Mouse (Mus musculus) stomach, embryonic 15.5 days (tissue): ENCODE measurements around the gene Fam69a. TPM values are rescaled to one million over a fixed set of nuclear protein-coding genes. Genes with fewer than 3 reads are reported as not detected.
"Not testable (repeated sequence)": the region's sequence is repeated elsewhere in the genome, so short reads cannot be mapped to it uniquely, and the experiment has no call there.

Source experiments
- ATAC-seq: fragments of 200-750 bp; cut with Nextera tagmentation; 2 replicates; pipeline ENCODE4 v1.8.0; 2017; ENCODE audit warnings: low read depth, moderate number of reproducible peaks, moderate TSS enrichment; ENCODE audit not compliant: insufficient read depth, low FRiP score
- H3K27ac ChIP-seq: fragments of 300-500 bp; sonication (generic); 2 replicates; pipeline ENCODE4 v1.5.1; 2015; ENCODE audit warnings: mild to moderate bottlenecking, inconsistent platforms
- H3K27me3 ChIP-seq: fragments of 300-500 bp; sonication (generic); replicated peaks from 2 replicates; pipeline ENCODE4 v1.6.1; 2015; ENCODE audit warnings: inconsistent platforms
- H3K36me3 ChIP-seq: fragments of 300-500 bp; sonication (generic); 2 replicates; pipeline ENCODE4 v1.6.1; 2015; ENCODE audit warnings: inconsistent platforms
- H3K4me1 ChIP-seq: fragments of 300-500 bp; sonication (generic); 2 replicates; pipeline ENCODE4 v1.6.1; 2015; ENCODE audit warnings: inconsistent platforms
- H3K4me2 ChIP-seq: fragments of 300-500 bp; sonication (generic); 2 replicates; pipeline ENCODE4 v1.6.1; 2015; ENCODE audit warnings: mild to moderate bottlenecking, inconsistent platforms
- H3K4me3 ChIP-seq: fragments of 300-500 bp; sonication (generic); replicated peaks from 2 replicates; pipeline ENCODE4 v1.5.1; 2015; ENCODE audit warnings: inconsistent platforms
- H3K9ac ChIP-seq: fragments of 300-500 bp; sonication (generic); 2 replicates; pipeline ENCODE4 v1.6.1; 2015; ENCODE audit warnings: inconsistent platforms
- H3K9me3 ChIP-seq: fragments of 300-500 bp; sonication (generic); 2 replicates; pipeline ENCODE4 v1.6.1; 2016; ENCODE audit warnings: inconsistent platforms
- WGBS: fragments of 180-500 bp; shearing (Covaris S2); methylation state at CpG from one replicate; pipeline ENCODE4 v1.1.7; 2015; 5-methylcytosine and 5-hydroxymethylcytosine counted together
- polyA plus RNA-seq: library from polyadenylated mRNA; unstranded; fragments of >200 nt; fragmentation: Nextera tagmentation; extraction: Ambion mirVana; gene quantifications from 2 replicates; pipeline ENCODE4 v1.2.1, GENCODE M21; 2015

The Fam69a gene
- polyA plus RNA-seq, 1 experiment from 2014 or later: 24.1 TPM

DNA sequence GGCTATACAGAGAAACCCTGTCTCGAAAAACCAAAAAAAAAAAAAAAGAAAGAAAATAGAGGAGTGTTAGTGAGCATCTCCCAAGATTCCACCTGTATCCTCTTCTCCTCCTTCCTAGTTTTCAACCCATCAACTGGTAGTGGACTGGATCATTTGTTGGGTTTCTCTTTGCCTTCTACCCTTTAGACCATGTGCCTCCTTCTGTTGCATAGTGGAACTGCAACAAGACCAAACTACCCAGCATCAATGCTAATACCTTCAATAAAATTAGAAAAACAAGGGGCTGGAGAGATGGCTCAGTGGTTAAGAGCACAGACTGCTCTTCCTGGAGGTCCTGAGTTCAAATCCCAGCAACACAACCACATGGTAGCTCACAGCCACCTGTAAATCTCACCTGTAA lies 95.4 kb downstream of the Fam69a start:
- not testable (repeated sequence) for H3K27me3 ChIP-seq, ATAC-seq, H3K27ac ChIP-seq, H3K4me2 ChIP-seq, H3K9me3 ChIP-seq, H3K4me1 ChIP-seq, H3K36me3 ChIP-seq, H3K9ac ChIP-seq, H3K4me3 ChIP-seq
- WGBS: no CpG with 5 or more reads among the region's 1 CpGs

DNA sequence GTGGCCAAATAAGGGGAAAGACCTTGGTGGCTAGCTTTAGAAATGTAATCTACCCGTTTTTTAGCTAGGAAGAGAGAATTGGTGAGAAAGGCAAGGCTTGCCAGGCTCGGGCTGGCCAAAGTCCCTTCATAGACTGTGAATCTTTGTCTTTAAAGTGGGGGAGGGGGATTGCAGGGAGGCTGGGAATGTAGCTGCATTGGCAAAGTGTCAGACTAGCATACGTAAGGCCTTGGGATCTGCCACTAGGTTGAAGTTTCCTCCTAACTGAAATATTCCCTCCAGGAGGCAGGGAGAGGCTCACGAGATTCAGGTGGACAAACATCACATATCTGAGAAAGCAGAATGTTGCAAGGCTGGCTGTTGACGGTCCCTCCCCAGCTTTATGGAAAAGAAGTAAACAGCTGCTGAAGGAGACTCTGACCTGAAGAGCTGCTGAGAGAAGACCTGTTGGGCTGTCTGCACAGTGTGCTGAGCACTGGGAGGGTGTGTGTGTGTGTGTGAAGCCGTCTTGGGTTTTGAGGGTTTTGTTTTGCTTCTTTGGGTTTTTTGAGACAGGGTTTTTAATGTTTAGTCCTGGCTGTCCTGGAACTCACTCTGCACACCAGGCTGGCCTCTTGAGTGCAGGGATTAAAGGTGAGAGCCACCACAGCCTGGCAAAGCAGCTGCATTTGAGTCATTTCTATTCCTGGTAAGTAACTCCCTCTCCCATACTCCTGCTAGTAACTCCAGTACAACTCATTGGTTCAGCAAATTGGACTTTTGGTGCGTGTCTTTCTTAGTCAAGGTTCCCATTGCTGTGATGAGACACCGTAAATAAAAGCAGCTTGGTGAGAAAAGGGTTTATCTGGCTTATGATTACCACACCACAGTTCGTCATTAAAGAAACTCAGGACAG lies 96.6 kb downstream of the Fam69a start:
- H3K4me2 ChIP-seq: no peak overlapping the region
- WGBS: 50% methylated on average over 9 of the region's 9 CpGs
- H3K27me3 ChIP-seq: no peaks in the 10 kb centered on the region
- 0 out of 2 replicates have a peak, but pooled peaks cover 5% of the 10 kb centered on the region for H3K4me1 ChIP-seq
- H3K9me3 ChIP-seq: no peaks in the 10 kb centered on the region
- H3K9ac ChIP-seq: no peak overlapping the region
- ATAC-seq: no peak; the same call in 1 of the 2 replicates
- H3K4me3 ChIP-seq: no peak overlapping the region
- no peak overlapping the region for H3K27ac ChIP-seq
- no peaks in the 10 kb centered on the region for H3K36me3 ChIP-seq

DNA sequence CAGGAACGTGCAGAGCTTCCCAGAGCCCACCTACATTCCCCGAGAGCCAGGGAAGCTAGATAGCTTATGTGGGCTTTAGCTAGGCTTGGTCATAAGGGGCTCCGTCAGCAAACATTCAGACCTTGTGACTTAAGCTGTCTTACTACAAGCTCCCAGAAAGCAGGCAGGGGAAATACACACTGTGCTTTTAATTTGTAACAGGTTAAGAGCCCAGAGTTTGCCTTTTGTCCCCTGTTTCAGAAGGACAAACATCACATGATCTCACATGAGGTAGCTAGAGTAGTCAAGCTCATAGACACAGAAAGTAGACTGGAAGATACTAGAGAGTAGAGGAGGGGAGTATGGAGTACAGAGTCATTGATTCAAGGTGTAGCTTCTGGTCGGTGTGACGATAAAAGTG lies 106.2 kb downstream of the Fam69a start:
- no peak overlapping the region for H3K4me3 ChIP-seq
- no peak overlapping the region for H3K4me2 ChIP-seq
- WGBS: 63% methylated on average over 5 of the region's 5 CpGs
- H3K9me3 ChIP-seq: no peaks in the 10 kb centered on the region
- no peaks in the 10 kb centered on the region for H3K27me3 ChIP-seq
- H3K27ac ChIP-seq: no peak overlapping the region
- H3K36me3 ChIP-seq: no peaks in the 10 kb centered on the region
- ATAC-seq: no peak; the same call in 1 of the 2 replicates
- no peak overlapping the region for H3K9ac ChIP-seq
- H3K4me1 ChIP-seq: no peaks in the 10 kb centered on the region

DNA sequence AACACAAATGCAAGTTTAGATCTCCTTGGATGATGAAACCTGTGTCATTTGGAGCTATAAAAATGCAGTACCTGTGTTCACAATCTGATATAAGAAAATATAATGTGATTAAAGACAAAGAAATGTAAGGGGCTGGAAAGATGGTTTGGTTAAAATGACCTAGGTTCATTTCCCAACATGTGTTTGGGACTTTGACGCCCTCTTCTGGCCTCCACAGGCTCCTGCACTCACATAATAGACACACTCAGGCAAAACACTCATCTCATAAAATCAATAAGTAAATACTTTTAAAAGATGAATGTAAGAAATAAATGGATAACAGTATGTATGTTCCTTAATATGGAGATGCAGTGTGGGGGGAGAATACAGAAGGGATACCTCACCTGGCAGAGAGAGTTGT lies 109.8 kb downstream of the Fam69a start:
- no peaks in the 10 kb centered on the region for H3K27me3 ChIP-seq
- ATAC-seq: no peak
- no peaks in the 10 kb centered on the region for H3K36me3 ChIP-seq
- no peaks in the 10 kb centered on the region for H3K9me3 ChIP-seq
- WGBS: 72% methylated on average over 1 of the region's 1 CpGs
- no peak overlapping the region for H3K9ac ChIP-seq
- no peak overlapping the region for H3K27ac ChIP-seq
- no peak overlapping the region for H3K4me2 ChIP-seq
- H3K4me1 ChIP-seq: peaks cover 5% of the 10 kb centered on the region; the same call in 1 of the 2 replicates
- no peak overlapping the region for H3K4me3 ChIP-seq

DNA sequence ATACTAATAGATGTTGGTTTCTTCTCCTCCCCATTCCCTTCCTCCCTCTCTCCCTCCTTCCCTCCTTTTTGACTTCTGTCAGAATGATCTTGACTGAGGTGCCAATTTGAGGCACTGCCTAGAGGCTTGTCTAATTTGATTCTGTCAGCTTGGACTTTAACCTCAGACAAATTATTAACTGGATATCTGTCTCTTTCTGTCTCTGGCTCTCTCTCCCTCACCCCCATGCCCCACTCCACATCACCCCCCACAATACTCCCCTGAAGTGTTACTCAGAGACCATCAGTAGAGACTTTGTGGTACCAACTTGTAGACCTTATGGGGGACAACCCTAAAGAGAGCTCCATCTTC lies 111.6 kb downstream of the Fam69a start:
- no peaks in the 10 kb centered on the region for H3K36me3 ChIP-seq
- H3K4me1 ChIP-seq: peaks cover 5% of the 10 kb centered on the region; the same call in 1 of the 2 replicates
- no peaks in the 10 kb centered on the region for H3K27me3 ChIP-seq
- no peak for ATAC-seq
- no peak overlapping the region for H3K4me2 ChIP-seq
- no peak overlapping the region for H3K4me3 ChIP-seq
- H3K27ac ChIP-seq: no peak overlapping the region
- H3K9me3 ChIP-seq: no peaks in the 10 kb centered on the region
- H3K9ac ChIP-seq: no peak overlapping the region

DNA sequence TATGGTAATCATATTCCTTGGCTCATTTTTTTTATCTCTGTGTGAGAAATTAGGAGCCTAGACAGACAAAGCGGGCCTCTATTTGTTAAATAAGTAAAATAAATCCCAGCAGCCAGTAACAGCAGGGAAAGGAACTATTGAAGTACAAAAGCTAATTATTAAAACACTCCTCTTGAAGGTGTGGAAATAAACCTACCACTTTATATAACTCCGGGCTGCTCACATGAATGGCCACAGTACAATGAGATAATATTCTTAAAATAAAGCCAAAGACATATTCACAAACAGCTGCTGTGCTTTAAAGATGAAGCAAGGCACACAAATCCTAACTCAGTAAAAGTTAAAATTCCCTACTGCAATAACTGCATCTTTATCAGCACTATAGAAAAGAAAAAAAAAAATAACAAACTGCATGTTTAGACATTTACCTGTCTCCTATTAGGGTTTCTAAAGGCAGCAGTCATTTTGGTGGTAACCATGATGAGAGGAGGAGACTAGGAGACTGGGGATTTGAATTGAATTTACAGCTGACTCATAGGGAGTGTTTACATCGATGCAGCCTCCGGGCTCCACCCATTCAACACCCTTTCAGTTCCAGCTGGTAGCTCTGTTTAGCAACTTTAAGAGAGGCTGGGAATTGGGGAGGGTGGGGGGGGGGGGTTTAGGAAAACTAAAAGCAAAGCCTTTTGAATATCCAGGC lies 112.2 kb downstream of the Fam69a start, which contains the start of gene Evi5:
Gene Evi5, minus strand, starts transcription at position 547 of the 700 bp plus-strand sequence.
- no peak within 1 kb of the TSS for H3K4me2 ChIP-seq
- H3K27ac ChIP-seq: peak within 1 kb of the TSS; percentile 63
- peaks cover 5% of the 10 kb centered on the region; the same call in 1 of the 2 replicates for H3K4me1 ChIP-seq
- H3K9ac ChIP-seq: no peak within 1 kb of the TSS
- H3K36me3 ChIP-seq: no peaks in the 10 kb centered on the region
- no peaks in the 10 kb centered on the region for H3K27me3 ChIP-seq
- H3K4me3 ChIP-seq: peak within 1 kb of the TSS; percentile 8; the same call in 1 of the 2 replicates
- ATAC-seq: peak; percentile 75; the same call in 1 of the 2 replicates
- WGBS: 29% methylated on average over 4 of the region's 4 CpGs
- H3K9me3 ChIP-seq: no peaks in the 10 kb centered on the region

DNA sequence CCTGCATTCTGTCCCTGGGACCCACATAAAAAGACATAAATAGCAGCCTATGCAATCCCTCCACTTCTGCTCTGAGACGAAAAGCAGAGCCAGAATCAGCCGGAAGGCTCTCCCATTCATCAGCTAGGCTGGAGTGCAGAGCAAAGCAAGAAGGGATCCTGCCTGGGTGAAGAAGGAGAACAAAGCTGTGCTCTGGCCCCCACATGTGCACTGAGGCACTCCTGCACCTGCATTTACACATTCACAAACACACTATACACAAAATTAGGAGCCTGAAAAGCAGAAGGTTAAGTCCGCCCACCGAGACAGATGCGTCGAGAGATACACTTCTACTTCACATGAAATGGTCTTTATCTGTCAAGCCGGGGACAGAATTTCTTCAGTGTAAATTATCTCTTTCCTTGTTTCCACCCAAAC lies 113.0 kb downstream of the Fam69a start:
- Histone ChIP-seq H3K4me2 (no peak overlapping the region), H3K36me3 (no peaks in the 10 kb centered on the region), H3K4me1 (peaks cover 5% of the 10 kb centered on the region; the same call in 1 of the 2 replicates), H3K27me3 (no peaks in the 10 kb centered on the region), H3K27ac (peak overlapping the region; percentile 63), H3K4me3 (peak overlapping the region; percentile 8; the same call in 1 of the 2 replicates), H3K9ac (no peak overlapping the region), H3K9me3 (no peaks in the 10 kb centered on the region)
- ATAC-seq: peak; percentile 11; the same call in 1 of the 2 replicates
- 36% methylated on average over 7 of the region's 7 CpGs for WGBS

DNA sequence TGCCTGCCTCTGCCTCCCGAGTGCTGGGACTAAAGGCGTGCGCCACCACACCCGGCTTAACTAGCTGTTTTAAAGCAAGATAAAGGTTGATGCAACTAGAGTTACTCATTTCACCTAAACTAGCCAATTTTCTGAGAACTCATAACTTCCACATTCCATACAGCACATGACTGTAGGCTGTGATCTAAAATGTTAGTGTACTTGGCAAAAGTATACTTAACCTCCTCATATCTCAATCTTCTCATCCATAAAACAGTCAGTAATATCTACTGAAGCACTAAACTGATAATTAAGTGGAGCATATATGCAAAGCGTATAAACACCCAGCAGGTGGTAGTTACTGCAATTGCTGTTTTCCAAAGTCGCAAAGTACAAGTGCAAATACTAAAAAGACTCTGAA lies 113.6 kb downstream of the Fam69a start:
- Histone ChIP-seq H3K9ac (no peak overlapping the region), H3K36me3 (no peaks in the 10 kb centered on the region), H3K4me2 (no peak overlapping the region), H3K4me1 (peaks cover 5% of the 10 kb centered on the region; the same call in 1 of the 2 replicates), H3K27ac (peak overlapping the region; percentile 63; the same call in 1 of the 2 replicates), H3K4me3 (0 out of 2 replicates have a peak overlapping the region, but pooled peaks have one; percentile 8), H3K27me3 (no peaks in the 10 kb centered on the region), H3K9me3 (no peaks in the 10 kb centered on the region)
- ATAC-seq: no peak
- WGBS: 86% methylated on average over 6 of the region's 6 CpGs

DNA sequence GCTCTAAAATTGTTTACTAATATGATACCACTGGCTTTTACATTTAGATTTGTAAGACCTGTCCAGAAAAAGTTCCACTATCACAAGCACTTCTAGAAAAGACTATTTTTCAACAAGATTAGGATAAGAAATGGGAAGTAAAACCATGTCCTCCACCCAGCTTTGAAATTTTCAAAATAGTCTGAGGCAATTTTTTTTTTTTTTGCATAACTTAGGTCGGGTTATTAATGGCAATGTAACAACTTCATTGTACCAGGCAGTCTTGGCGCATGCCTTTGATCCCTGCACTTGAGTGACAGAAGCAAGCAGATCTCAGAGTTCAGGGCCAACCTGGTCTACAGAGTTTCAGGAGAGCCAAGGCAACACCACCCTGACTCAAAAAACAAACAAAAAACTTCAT lies 117.2 kb downstream of the Fam69a start:
- Histone ChIP-seq H3K4me2 (no peak overlapping the region), H3K27me3 (no peaks in the 10 kb centered on the region), H3K4me1 (peaks cover 19% of the 10 kb centered on the region), H3K4me3 (no peak overlapping the region), H3K27ac (no peak overlapping the region), H3K9me3 (no peaks in the 10 kb centered on the region), H3K36me3 (no peaks in the 10 kb centered on the region), H3K9ac (no peak overlapping the region)
- WGBS: 42% methylated on average over 2 of the region's 2 CpGs
- ATAC-seq: no peak

DNA sequence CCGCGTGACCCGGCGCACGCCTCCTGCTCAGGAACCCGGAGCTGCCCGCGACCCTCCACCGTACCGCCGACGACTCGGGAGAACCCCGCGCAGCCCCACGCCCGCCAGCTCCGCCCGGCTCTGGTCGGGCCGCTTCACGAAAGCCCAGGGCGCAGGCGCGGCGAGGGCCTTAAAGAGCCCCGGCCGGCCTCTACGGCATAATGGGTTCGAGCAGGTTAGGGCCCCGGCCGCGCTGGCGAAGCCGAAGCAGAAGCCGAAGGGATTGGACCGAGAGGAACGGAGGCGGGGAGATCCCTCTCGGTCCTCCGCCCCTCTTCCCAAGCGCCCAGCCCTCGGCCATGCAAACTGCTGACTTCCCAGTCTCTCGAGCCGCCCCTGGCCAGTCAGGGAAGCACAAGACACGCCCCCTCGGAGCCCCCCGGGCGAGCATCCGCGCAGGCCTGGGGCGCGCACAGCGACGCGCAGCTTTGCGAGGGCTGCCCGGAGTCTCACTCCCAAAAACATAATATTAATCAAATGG lies 117.9 kb downstream of the Fam69a start:
- H3K4me1 ChIP-seq: peaks cover 15% of the 10 kb centered on the region
- ATAC-seq: peak; percentile 98
- peak overlapping the region; percentile 87 for H3K9ac ChIP-seq
- H3K4me3 ChIP-seq: peak overlapping the region; percentile 86
- H3K36me3 ChIP-seq: no peaks in the 10 kb centered on the region
- peak overlapping the region; percentile 98 for H3K27ac ChIP-seq
- no peaks in the 10 kb centered on the region for H3K9me3 ChIP-seq
- H3K27me3 ChIP-seq: no peaks in the 10 kb centered on the region
- H3K4me2 ChIP-seq: peak overlapping the region; percentile 74
- WGBS: under 1% methylated on average over 57 of the region's 58 CpGs

DNA sequence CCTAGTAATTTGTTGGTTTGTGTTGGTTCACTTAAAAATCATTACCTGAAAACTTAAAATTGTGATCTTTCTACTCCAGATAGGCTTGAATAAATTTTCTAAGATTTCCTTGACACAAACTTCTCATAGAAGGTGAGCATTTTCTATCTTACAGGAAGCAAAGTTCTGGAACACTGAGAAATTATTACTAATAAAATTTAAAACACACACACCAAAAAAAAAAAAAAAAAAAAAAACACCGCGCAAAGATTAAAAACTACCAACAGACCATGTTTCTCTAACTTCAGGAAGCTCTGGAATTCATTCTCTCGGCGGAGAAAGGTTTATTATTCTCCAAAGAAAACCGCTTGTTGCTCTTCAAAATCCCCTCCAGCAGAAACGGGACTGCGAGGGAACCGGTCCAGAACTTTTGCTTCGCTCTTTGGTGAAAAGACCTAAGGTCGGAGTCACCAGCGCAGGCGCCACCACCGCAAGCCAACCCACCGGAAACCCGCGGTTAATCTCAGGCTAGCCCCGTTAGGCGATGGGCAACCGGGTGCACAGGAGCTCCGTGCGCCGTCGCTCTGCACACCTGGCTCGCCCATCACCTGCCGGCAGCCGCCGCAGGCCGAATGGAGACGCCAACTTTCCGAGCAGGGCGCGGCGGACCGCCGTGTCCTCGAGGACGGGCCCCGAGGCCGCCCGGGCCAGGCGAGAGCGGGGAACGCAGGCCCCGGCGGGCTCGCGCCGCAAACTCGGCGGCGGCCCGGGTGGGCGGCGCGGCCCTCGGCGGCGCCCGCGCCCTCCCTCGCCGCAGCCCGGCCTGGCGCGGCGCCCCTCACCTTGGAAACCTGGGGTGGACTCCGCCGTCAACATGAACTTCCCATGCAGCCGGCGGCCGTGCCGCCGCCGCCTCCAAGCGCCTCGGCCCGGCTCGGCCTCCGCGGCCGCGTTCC lies 118.6 kb downstream of the Fam69a start:
- H3K4me1 ChIP-seq: peaks cover 13% of the 10 kb centered on the region
- peak; percentile 47 for ATAC-seq
- WGBS: 0% methylated on average over 45 of the region's 82 CpGs
- H3K36me3 ChIP-seq: no peaks in the 10 kb centered on the region
- peak overlapping the region; percentile 74 for H3K4me2 ChIP-seq
- H3K4me3 ChIP-seq: peak overlapping the region; percentile 86
- no peaks in the 10 kb centered on the region for H3K9me3 ChIP-seq
- H3K27me3 ChIP-seq: no peaks in the 10 kb centered on the region
- peak overlapping the region; percentile 87 for H3K9ac ChIP-seq
- peak overlapping the region; percentile 98 for H3K27ac ChIP-seq
